Mouse (Mus musculus) stomach, postnatal 0 days (tissue): ENCODE measurements around the gene Psip1.

Experiments
- CTCF ChIP-seq: IDR thresholded peaks from 2 replicates; pipeline ENCODE4 v1.5.1; 2016; ENCODE audit warnings: antibody characterized with exemption, low read depth, mild to moderate bottlenecking, moderate library complexity
- EP300 ChIP-seq: optimal IDR thresholded peaks from 2 replicates; pipeline ENCODE3; 2016; ENCODE audit warnings: antibody characterized with exemption

GRCm38 (mm10) chr4:83525690-83526055 is 39.4 kb upstream of the Psip1 start:
- no peak for TF ChIP-seq CTCF
- no peak for TF ChIP-seq EP300
